Mouse (Mus musculus) midbrain, embryonic 10.5 days (tissue): ENCODE data around the gene Hydin. TPM values are rescaled to one million over a fixed set of nuclear protein-coding genes. Genes with fewer than 3 reads are reported as not detected.

Experiments
- DNase-seq: peaks from one replicate; pipeline ENCODE4 v3.0.0-alpha.2; 2017; ENCODE audit warnings: low spot score
- H3K27ac ChIP-seq: fragments of 300-500 bp; sonication (generic); replicated peaks from 2 replicates; pipeline ENCODE4 v1.5.1; 2016; ENCODE audit warnings: mild to moderate bottlenecking
- H3K27me3 ChIP-seq: fragments of 300-500 bp; sonication (generic); 2 replicates; pipeline ENCODE4 v1.6.1; 2016; ENCODE audit warnings: low read depth, mild to moderate bottlenecking; ENCODE audit not compliant: poor library complexity, severe bottlenecking
- H3K36me3 ChIP-seq: fragments of 300-500 bp; sonication (generic); 2 replicates; pipeline ENCODE4 v1.6.1; 2016; ENCODE audit warnings: mild to moderate bottlenecking, moderate library complexity
- H3K4me1 ChIP-seq: fragments of 300-500 bp; sonication (generic); 2 replicates; pipeline ENCODE4 v1.6.1; 2016
- H3K4me3 ChIP-seq: fragments of 300-500 bp; sonication (generic); 2 replicates; pipeline ENCODE4 v1.5.1; 2016; ENCODE audit warnings: mild to moderate bottlenecking, moderate library complexity
- H3K9me3 ChIP-seq: fragments of 300-500 bp; sonication (generic); replicated peaks from 2 replicates; pipeline ENCODE4 v1.6.1; 2016; ENCODE audit warnings: mild to moderate bottlenecking
- WGBS: fragments of 180-500 bp; shearing (Covaris S2); methylation state at CpG from one replicate; pipeline ENCODE4 v1.1.7; 2016; 5-methylcytosine and 5-hydroxymethylcytosine counted together
- microRNA-seq: library from miRNA; unstranded; fragments of <30 nt; microRNA quantifications from one replicate; pipeline ENCODE4, GENCODE M21; 2017
- polyA plus RNA-seq: library from polyadenylated mRNA; unstranded; fragments of >200 nt; fragmentation: Nextera tagmentation; extraction: Ambion mirVana; gene quantifications from 2 replicates; pipeline ENCODE4 v1.2.1, GENCODE M21; 2016

The Hydin gene
- polyA plus RNA-seq, 1 experiment from 2014 or later, result 0.05 TPM

- Histone ChIP-seq H3K27me3 (no peaks in the 10 kb centered on the region), H3K4me3 (no peak overlapping the region), H3K4me1 (peaks cover 11% of the 10 kb centered on the region), H3K27ac (no peak overlapping the region), H3K9me3 (no peaks in the 10 kb centered on the region), H3K36me3 (peaks cover 67% of the 10 kb centered on the region)
- DNase-seq, result no peak
- 98% methylated on average over 2 of the region's 2 CpGs for WGBS
These were observed 390.9 kb downstream of the Hydin start for GRCm38 (mm10) chr8:110657661-110658060.

Small RNAs within 50 kb of the gene (microRNA-seq; reads per million reads assigned to microRNA genes)
- not detected for gene Gm44489
- not detected for gene Gm47306

Other genes with a start within 250 kb of the Hydin start
- 0.06 TPM in 1 of 2 replicates, not detected in the other for gene Chst4, start 227.2 kb upstream of the Hydin start, polyA plus RNA-seq
- 9.7 and 11.2 TPM in 2 replicates for gene Zfp612, start 187.2 kb upstream of the Hydin start, polyA plus RNA-seq
- not detected in 2 replicates for gene Gm21964, start 165.8 kb upstream of the Hydin start, polyA plus RNA-seq
- gene Gm17720, start 164.2 kb upstream of the Hydin start, polyA plus RNA-seq, result not detected in 2 replicates
- gene Calb2, start 98.8 kb upstream of the Hydin start, polyA plus RNA-seq, result 1.8 and 2.4 TPM in 2 replicates
- gene Cmtr2, start 51.3 kb upstream of the Hydin start, polyA plus RNA-seq, result 12.4 and 13.2 TPM in 2 replicates